Mouse (Mus musculus) inflammation-experienced regulatory T-cells (primary cell): ENCODE results near the gene Klhl40. TPM values are rescaled to one million over a fixed set of nuclear protein-coding genes. Genes with fewer than 3 reads are reported as not detected.

Experiments used
- polyA plus RNA-seq, 2 experiments: library from polyadenylated mRNA; unstranded; fragments of 100-300 nt; shearing (Covaris generic); gene quantifications; one replicate each; pipeline ENCODE4 v1.2.1; 2017

Gene Klhl40
- polyA plus RNA-seq = under 1 TPM; 0.13 to 0.72 TPM

DNA sequence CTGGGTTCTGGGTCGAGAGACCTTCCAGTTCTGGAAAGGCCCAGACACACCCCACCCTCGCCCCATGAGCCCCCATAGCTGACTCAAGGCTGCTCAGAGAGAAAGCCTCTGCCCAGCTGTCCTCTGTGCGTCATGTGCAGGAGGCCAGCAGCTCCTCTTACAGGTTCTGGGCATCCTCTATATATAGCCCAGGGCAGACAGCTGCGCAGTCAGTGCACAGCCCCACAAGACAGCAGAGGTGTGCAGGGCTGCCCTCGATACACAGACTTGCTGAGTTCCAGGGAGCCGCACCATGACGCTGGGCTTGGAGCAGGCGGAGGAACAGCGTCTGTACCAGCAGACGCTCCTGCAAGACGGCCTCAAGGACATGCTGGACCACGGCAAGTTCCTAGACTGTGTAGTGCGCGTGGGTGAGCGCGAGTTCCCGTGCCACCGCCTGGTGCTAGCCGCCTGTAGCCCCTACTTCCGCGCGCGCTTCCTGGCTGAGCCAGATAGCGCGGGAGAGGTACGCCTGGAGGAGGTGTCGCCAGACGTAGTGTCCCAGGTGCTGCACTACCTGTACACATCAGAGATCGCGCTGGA, at the start of gene Klhl40:
TSS of gene Klhl40 (plus strand) at position 124 of the 582 bp plus-strand sequence.

DNA sequence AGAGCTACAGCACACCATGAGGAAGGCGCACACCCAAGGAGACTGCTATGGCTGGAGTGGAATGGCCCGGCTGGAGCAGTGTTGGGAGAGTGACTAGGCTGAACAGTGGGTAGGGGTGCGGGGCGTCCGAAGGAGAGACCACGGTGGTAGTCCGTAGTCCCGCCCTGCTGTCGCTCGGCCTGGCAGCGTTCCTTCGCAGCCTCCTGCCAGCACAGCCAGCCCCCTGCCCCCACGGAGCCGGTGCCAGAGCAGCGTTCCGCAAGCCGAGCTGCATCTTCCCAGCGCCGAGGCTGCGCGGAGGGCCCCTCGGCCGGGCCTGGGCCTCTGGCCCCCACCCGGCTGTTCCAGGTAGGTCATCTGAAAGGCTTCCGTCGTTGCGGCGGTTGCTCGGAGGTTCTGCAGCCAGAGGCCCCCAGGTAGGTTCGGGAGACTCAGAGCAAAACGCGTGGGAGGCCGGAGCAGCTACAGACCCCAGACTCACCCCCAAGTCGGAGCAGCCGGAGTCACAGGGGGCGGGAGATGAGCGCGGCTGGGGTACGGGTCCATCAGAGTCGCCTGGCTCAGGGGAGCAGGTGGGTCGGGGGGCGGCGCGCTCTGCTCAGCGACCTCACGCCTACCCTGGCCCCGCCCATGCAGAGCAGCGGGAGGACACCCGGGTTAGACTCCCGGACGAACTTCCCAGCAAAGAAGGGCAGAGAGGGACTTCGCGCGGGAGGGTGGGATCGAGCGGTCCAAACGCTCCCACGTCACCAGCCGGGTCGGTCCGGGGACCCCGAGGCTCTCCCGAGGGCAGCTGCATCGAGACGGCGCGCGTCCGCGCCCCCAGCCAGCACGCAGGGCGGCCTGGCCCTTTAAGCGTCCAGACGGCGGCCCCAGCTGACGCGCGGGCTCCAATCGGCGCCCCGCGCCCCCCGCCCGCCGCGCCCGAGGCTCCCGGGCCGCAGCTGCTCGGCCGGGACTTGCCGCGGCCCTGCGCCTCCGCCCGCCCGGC, 18.0 kb upstream of the Klhl40 start, which contains the start of gene Zfp651:
TSS of gene Zfp651 (plus strand) at position 240 of the 991 bp plus-strand sequence.

DNA sequence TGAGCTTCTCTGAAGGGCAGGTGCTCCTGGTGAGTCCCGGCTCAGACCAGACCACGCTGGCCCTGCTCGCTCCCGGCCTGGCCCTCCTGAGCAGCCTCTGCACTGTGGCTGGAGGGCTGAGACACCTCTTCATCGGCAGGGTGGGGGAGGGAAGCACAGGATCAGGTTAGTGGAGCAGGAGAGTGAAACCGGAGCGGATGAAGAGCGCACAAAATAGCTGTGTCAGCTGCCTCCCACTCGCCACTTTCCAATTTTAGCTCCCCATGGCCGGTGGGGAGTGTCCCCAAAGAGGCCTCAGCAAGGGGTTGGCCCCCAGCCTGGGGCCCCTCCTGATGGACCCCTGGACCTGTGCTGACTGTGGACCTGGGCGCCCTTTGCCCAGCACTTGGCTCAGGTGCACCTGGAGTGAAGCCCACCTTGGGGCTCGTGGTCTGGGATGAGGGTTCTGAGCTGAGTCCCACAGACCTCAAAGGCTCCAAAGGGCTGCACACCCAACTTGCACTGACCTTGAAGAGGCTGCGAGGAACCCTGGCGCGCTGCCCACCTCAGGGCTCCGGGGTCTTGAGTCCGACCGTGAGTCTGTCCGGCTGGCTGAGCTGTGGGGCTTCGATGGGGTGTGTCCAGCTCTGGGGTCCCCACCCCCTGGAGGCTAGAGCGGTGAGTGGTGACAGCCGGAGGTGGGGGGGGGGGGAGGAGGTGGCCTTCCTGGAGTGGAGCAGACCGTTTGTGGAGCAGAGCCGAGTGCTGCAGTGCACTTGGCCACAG, 14.5 kb downstream of the Klhl40 start, which contains the start of gene Hhatl:
TSS of gene Hhatl (minus strand) at position 751 of the 765 bp plus-strand sequence.

Other genes starting within 250 kb of the Klhl40 start
- not detected for gene Lyzl4, start 135.5 kb upstream of the Klhl40 start, polyA plus RNA-seq
- 10 to 100 TPM in 1 of 2 experiments, 1 to 10 TPM in 1; 5.6 to 58.4 TPM for gene Vipr1, start 134.9 kb upstream of the Klhl40 start, polyA plus RNA-seq
- gene Sec22c, start 72.1 kb upstream of the Klhl40 start, polyA plus RNA-seq = 10 to 100 TPM; 21.1 to 25.0 TPM
- gene Ss18l2, start 67.3 kb upstream of the Klhl40 start, polyA plus RNA-seq = 10 to 100 TPM; 25.4 to 32.3 TPM
- 100 to 1,000 TPM; 116 to 132 TPM for gene Nktr, start 58.4 kb upstream of the Klhl40 start, polyA plus RNA-seq
- under 1 TPM; 0.11 to 0.74 TPM for gene Zfp651, start 18.3 kb upstream of the Klhl40 start, polyA plus RNA-seq
- under 1 TPM in 1 of 2 experiments, not detected in 1; 0.77 TPM for gene Hhatl, start 14.9 kb downstream of the Klhl40 start, polyA plus RNA-seq
- under 1 TPM in 1 of 2 experiments, not detected in 1; 0.39 TPM for gene Ccdc13, start 61.9 kb downstream of the Klhl40 start, polyA plus RNA-seq
- gene Higd1a, start 80.8 kb downstream of the Klhl40 start, polyA plus RNA-seq = 10 to 100 TPM; 77.7 to 98.0 TPM
- gene Ackr2, start 120.7 kb downstream of the Klhl40 start, polyA plus RNA-seq = not detected
- gene Cyp8b1, start 138.7 kb downstream of the Klhl40 start, polyA plus RNA-seq = 1 to 10 TPM in 1 of 2 experiments, under 1 TPM in 1; 0.16 to 1.6 TPM
- under 1 TPM; 0.17 to 0.48 TPM for gene Fam198a, start 173.4 kb downstream of the Klhl40 start, polyA plus RNA-seq
- under 1 TPM in 1 of 2 experiments, not detected in 1; 0.24 TPM for gene Pomgnt2, start 219.5 kb downstream of the Klhl40 start, polyA plus RNA-seq